24 mouse cellular contexts compared by ENCODE assay signal in genomic region chr3:129412961-129413246, GRCm38 (mm10).
A peak's percentile ranks its signal among the peaks of the same experiment; 100 is the strongest.
DNase-seq lines count a peak whose midpoint lies in the region; ATAC-seq and TF ChIP-seq lines count a peak whose summit lies in the region.
"Had no signal": no experiment of that assay in that cellular context is flagged by ENCODE, and none has a peak within 500 bp of the region (broad histone marks: within the 10 kb centered on the region; RNA-seq: fewer than 3 reads in every experiment).

No protein-coding gene starts in this region.

- WGBS in embryonic facial prominence, embryonic 15.5 days: 34% methylated on average over 8 of the region's 8 CpGs
- 86% methylated on average over 8 of the region's 8 CpGs for WGBS in kidney, embryonic 15.5 days
- WGBS in forebrain, postnatal 0 days: 85% methylated on average over 8 of the region's 8 CpGs

- H3K27ac ChIP-seq in embryonic facial prominence, embryonic 15.5 days (replicated peaks): peak overlapping the region; percentile 45; the same call in 1 of the 2 replicates
- no peak overlapping the region for H3K27ac ChIP-seq in kidney, embryonic 15.5 days
- H3K27ac ChIP-seq in forebrain, postnatal 0 days (ENCODE audit: low read depth, low read length): no peak overlapping the region
- H3K27ac ChIP-seq: forebrain, embryonic 12.5 days; heart, adult 2 months; hindbrain, embryonic 13.5 days; neural tube, embryonic 13.5 days; stomach, embryonic 15.5 days had no signal

- H3K9me3 ChIP-seq in embryonic facial prominence, embryonic 15.5 days (replicated peaks): no peaks in the 10 kb centered on the region
- H3K9me3 ChIP-seq in kidney, embryonic 15.5 days (replicated peaks): no peaks in the 10 kb centered on the region
- H3K9me3 ChIP-seq in forebrain, postnatal 0 days (ENCODE audit: low read length): no peaks in the 10 kb centered on the region
- H3K9me3 ChIP-seq: forebrain, embryonic 12.5 days; hindbrain, embryonic 13.5 days; neural tube, embryonic 13.5 days; stomach, embryonic 15.5 days had no signal

- peaks cover 5% of the 10 kb centered on the region; the same call in 1 of the 2 replicates for H3K4me1 ChIP-seq in embryonic facial prominence, embryonic 15.5 days
- H3K4me1 ChIP-seq in kidney, embryonic 15.5 days: no peaks in the 10 kb centered on the region
- H3K4me1 ChIP-seq in forebrain, postnatal 0 days (ENCODE audit: insufficient read depth): no peaks in the 10 kb centered on the region
- H3K4me1 ChIP-seq: forebrain, embryonic 12.5 days; hindbrain, embryonic 13.5 days; neural tube, embryonic 13.5 days; stomach, embryonic 15.5 days had no signal

- H3K4me3 ChIP-seq in embryonic facial prominence, embryonic 15.5 days (replicated peaks): no peak overlapping the region
- no peak overlapping the region for H3K4me3 ChIP-seq in kidney, embryonic 15.5 days (replicated peaks)
- no peak overlapping the region for H3K4me3 ChIP-seq in forebrain, postnatal 0 days (ENCODE audit: low read depth, low read length)
- H3K4me3 ChIP-seq: erythroblast, embryonic 14.5 days; forebrain, embryonic 12.5 days; heart, adult 2 months; hindbrain, embryonic 13.5 days; myocyte; neural tube, embryonic 13.5 days; stomach, embryonic 15.5 days had no signal

- no peaks in the 10 kb centered on the region for H3K27me3 ChIP-seq in embryonic facial prominence, embryonic 15.5 days
- H3K27me3 ChIP-seq in kidney, embryonic 15.5 days: no peaks in the 10 kb centered on the region
- no peaks in the 10 kb centered on the region for H3K27me3 ChIP-seq in forebrain, postnatal 0 days (ENCODE audit: insufficient read depth, low read length)
- H3K27me3 ChIP-seq: forebrain, embryonic 12.5 days; hindbrain, embryonic 13.5 days; neural tube, embryonic 13.5 days; stomach, embryonic 15.5 days had no signal

- TF ChIP-seq CTCF in forebrain, postnatal 0 days (IDR thresholded peaks at IDR 0.05; ENCODE audit: low read depth): no peak

- ATAC-seq in frontal cortex, adult (ENCODE audit: low TSS enrichment): peak; percentile 80
- ATAC-seq in embryonic facial prominence, embryonic 15.5 days (ENCODE audit: insufficient number of reproducible peaks, low FRiP score, low TSS enrichment, low read depth): no peak
- no peak for ATAC-seq in kidney, embryonic 15.5 days (replicated peaks; ENCODE audit: low FRiP score)
- ATAC-seq in forebrain, postnatal 0 days: no peak
- ATAC-seq: midbrain, embryonic 16.5 days had no signal

- H3K9ac ChIP-seq in embryonic facial prominence, embryonic 15.5 days: no peak overlapping the region
- H3K9ac ChIP-seq in kidney, embryonic 15.5 days: no peak overlapping the region
- no peak overlapping the region for H3K9ac ChIP-seq in forebrain, postnatal 0 days
- H3K9ac ChIP-seq: forebrain, embryonic 12.5 days; hindbrain, embryonic 13.5 days; neural tube, embryonic 13.5 days; stomach, embryonic 15.5 days had no signal

- no peak overlapping the region for H3K4me2 ChIP-seq in embryonic facial prominence, embryonic 15.5 days (replicated peaks)
- H3K4me2 ChIP-seq in kidney, embryonic 15.5 days: no peak overlapping the region
- H3K4me2 ChIP-seq in forebrain, postnatal 0 days (ENCODE audit: low read depth): no peak overlapping the region
- H3K4me2 ChIP-seq: forebrain, embryonic 12.5 days; hindbrain, embryonic 13.5 days; neural tube, embryonic 13.5 days; stomach, embryonic 15.5 days had no signal

- H3K36me3 ChIP-seq in embryonic facial prominence, embryonic 15.5 days: no peaks in the 10 kb centered on the region
- H3K36me3 ChIP-seq in kidney, embryonic 15.5 days: no peaks in the 10 kb centered on the region
- no peaks in the 10 kb centered on the region for H3K36me3 ChIP-seq in forebrain, postnatal 0 days (ENCODE audit: insufficient read depth)
- H3K36me3 ChIP-seq: forebrain, embryonic 12.5 days; hindbrain, embryonic 13.5 days; neural tube, embryonic 13.5 days; stomach, embryonic 15.5 days had no signal

- no peak for DNase-seq in frontal cortex, postnatal 25 days (ENCODE audit: low spot score in 2 of 2)
- DNase-seq in right cerebral cortex, adult 18-20 months: peak; percentile 25
- DNase-seq in right cerebral cortex, postnatal 4 days: no peak
- DNase-seq in forebrain, postnatal 0 days: no peak
- DNase-seq: adrenal gland, postnatal 14 days; cerebellum, adult 8-10 months; cerebellum, postnatal 36 days; embryo, embryonic 11 days; gastrocnemius, postnatal 25 days; heart, adult 2 months; kidney, adult 11 months; lung, postnatal 4 days; thymus, adult 18-20 months; thymus, postnatal 36 days had no signal
